8 mouse cellular contexts compared by ENCODE assay signal in genomic region chr2:37703230-37703954, GRCm38 (mm10). TPM values are rescaled to one million over a fixed set of nuclear protein-coding genes. Genes with fewer than 3 reads are reported as not detected.
A peak's percentile ranks its signal among the peaks of the same experiment; 100 is the strongest.
DNase-seq lines count a peak whose midpoint lies in the region; ATAC-seq lines count a peak whose summit lies in the region.

Strbp (minus strand) TSS chr2:37703859.

- no peaks in the 10 kb centered on the region for H3K9me3 ChIP-seq in hindbrain, embryonic 14.5 days (ENCODE audit: control insufficient read depth, low read length)

- peaks cover 28% of the 10 kb centered on the region for H3K4me1 ChIP-seq in hindbrain, embryonic 14.5 days (replicated peaks; ENCODE audit: control insufficient read depth, insufficient read depth, low read length)

- DNase-seq in T-cell, adult 2 months (ENCODE audit: low spot score), result peak; percentile 94
- DNase-seq in cerebellum, postnatal 25 days, result peak; percentile 98 to 100
- DNase-seq in frontal cortex, postnatal 25 days (ENCODE audit: low spot score in 2 of 2), result peak; percentile 85 to 91
- DNase-seq in hindbrain, embryonic 14.5 days (ENCODE audit: low spot score), result peak; percentile 95
- DNase-seq in layer of hippocampus, postnatal 36 days, result peak; percentile 91
- DNase-seq in lung, postnatal 25 days (ENCODE audit: low spot score), result peak; percentile 93
- DNase-seq in retina, adult 2 months (ENCODE audit: low read depth, low spot score), result peak; percentile 92
- peak; percentile 98 for DNase-seq in thymus, postnatal 25 days

- under 1% methylated on average over 90 of the region's 98 CpGs for WGBS in hindbrain, embryonic 14.5 days

- peak within 1 kb of the TSS; percentile 99 for H3K27ac ChIP-seq in hindbrain, embryonic 14.5 days

- H3K27me3 ChIP-seq in hindbrain, embryonic 14.5 days (ENCODE audit: control insufficient read depth, insufficient read depth, low read length), result no peaks in the 10 kb centered on the region

- peak; percentile 92 for ATAC-seq in hindbrain, embryonic 14.5 days (ENCODE audit: low FRiP score)

- H3K36me3 ChIP-seq in hindbrain, embryonic 14.5 days (replicated peaks; ENCODE audit: control insufficient read depth, insufficient read depth), result no peaks in the 10 kb centered on the region

- peak within 1 kb of the TSS; percentile 97 for H3K9ac ChIP-seq in hindbrain, embryonic 14.5 days

- peak within 1 kb of the TSS; percentile 70 for H3K4me2 ChIP-seq in hindbrain, embryonic 14.5 days (replicated peaks)

- H3K4me3 ChIP-seq in hindbrain, embryonic 14.5 days (replicated peaks; ENCODE audit: low read length), result peak within 1 kb of the TSS; percentile 96

RNA-seq across cellular contexts. Expression of gene Strbp, which starts in this region (rescaled TPM):
- 132 and 141 TPM in 2 replicates for polyA plus RNA-seq in hindbrain, embryonic 14.5 days (2014; fragmentation: Nextera tagmentation; extraction: Ambion mirVana)
- 100 to 1,000 TPM; 180 to 181 TPM for total RNA-seq in layer of hippocampus, postnatal 36 days (2021)

Comparison
In these comparisons a context has a peak if more than half of its experiments do, and no peak if none do; other contexts are left out.
1. Peak in every context shown above with its lines: DNase-seq, ATAC-seq, H3K4me3 ChIP-seq and H3K27ac ChIP-seq.